Mouse (Mus musculus) E14TG2a.4 (cell line): Measurements from ENCODE around the gene Slc5a9.

Source experiments
- CTCF ChIP-seq: conservative IDR thresholded peaks from 2 replicates; pipeline ENCODE4 v1.5.1; 2014; ENCODE audit warnings: low read length
- NANOG ChIP-seq: IDR thresholded peaks from 2 replicates; pipeline ENCODE4 v1.6.1; 2014; ENCODE audit warnings: borderline replicate concordance, low read length, mixed read lengths

- TF ChIP-seq CTCF (no peak), NANOG (no peak)
These were observed 16.4 kb upstream of the Slc5a9 start, which contains the start of gene Skint8 for GRCm38 (mm10) chr4:111919092-111919491.
